Mouse (Mus musculus) intestine, embryonic 15.5 days (tissue): Measurements from ENCODE around the gene Olfr78. TPM values are rescaled to one million over a fixed set of nuclear protein-coding genes. Genes with fewer than 3 reads are reported as not detected.

Source experiments
- polyA plus RNA-seq: library from polyadenylated mRNA; unstranded; fragments of >200 nt; fragmentation: Nextera tagmentation; extraction: Ambion mirVana; gene quantifications from 2 replicates; pipeline ENCODE4 v1.2.1, GENCODE M21; 2015

The Olfr78 gene
- polyA plus RNA-seq, 1 experiment from 2014 or later: 0.55 TPM

Other genes starting within 250 kb of the Olfr78 start
- not detected in 2 replicates for gene Olfr547, start 224.7 kb downstream of the Olfr78 start, polyA plus RNA-seq
- not detected in 2 replicates for gene Olfr548-ps1, start 218.6 kb downstream of the Olfr78 start, polyA plus RNA-seq
- gene Olfr549, start 209.6 kb downstream of the Olfr78 start, polyA plus RNA-seq: not detected in 2 replicates
- 0.56 and 1.2 TPM in 2 replicates for gene Trim21, start 194.0 kb downstream of the Olfr78 start, polyA plus RNA-seq
- not detected in 2 replicates for gene Olfr550, start 188.0 kb downstream of the Olfr78 start, polyA plus RNA-seq
- not detected in 2 replicates for gene Olfr551, start 167.6 kb downstream of the Olfr78 start, polyA plus RNA-seq
- gene Olfr552, start 161.7 kb downstream of the Olfr78 start, polyA plus RNA-seq: not detected in 2 replicates
- not detected in 2 replicates for gene Olfr553, start 141.3 kb downstream of the Olfr78 start, polyA plus RNA-seq
- not detected in 2 replicates for gene Olfr554, start 121.0 kb downstream of the Olfr78 start, polyA plus RNA-seq
- gene Olfr555, start 100.6 kb downstream of the Olfr78 start, polyA plus RNA-seq: not detected in 2 replicates
- not detected in 2 replicates for gene Olfr556, start 94.6 kb downstream of the Olfr78 start, polyA plus RNA-seq
- 11.0 and 11.6 TPM in 2 replicates for gene Trim68, start 72.1 kb downstream of the Olfr78 start, polyA plus RNA-seq
- not detected in 2 replicates for gene Olfr557, start 63.6 kb downstream of the Olfr78 start, polyA plus RNA-seq
- 0.20 and 0.28 TPM in 2 replicates for gene Olfr558, start 57.3 kb downstream of the Olfr78 start, polyA plus RNA-seq
- gene Olfr33, start 40.4 kb downstream of the Olfr78 start, polyA plus RNA-seq: not detected in 2 replicates
- gene Olfr559, start 32.0 kb downstream of the Olfr78 start, polyA plus RNA-seq: not detected in 2 replicates
- not detected in 2 replicates for gene Olfr560, start 105 bp downstream of the Olfr78 start, polyA plus RNA-seq
- gene Olfr561, start 11.8 kb upstream of the Olfr78 start, polyA plus RNA-seq: not detected in 2 replicates
- gene Olfr564, start 44.0 kb upstream of the Olfr78 start, polyA plus RNA-seq: not detected in 2 replicates
- gene Olfr566, start 99.3 kb upstream of the Olfr78 start, polyA plus RNA-seq: not detected in 2 replicates
- not detected in 2 replicates for gene Olfr568, start 117.7 kb upstream of the Olfr78 start, polyA plus RNA-seq
- gene Olfr569, start 131.4 kb upstream of the Olfr78 start, polyA plus RNA-seq: not detected in 2 replicates
- not detected in 2 replicates for gene Olfr570, start 135.1 kb upstream of the Olfr78 start, polyA plus RNA-seq
- gene Olfr571, start 158.1 kb upstream of the Olfr78 start, polyA plus RNA-seq: not detected in 2 replicates
- not detected in 2 replicates for gene Olfr572, start 164.9 kb upstream of the Olfr78 start, polyA plus RNA-seq
- gene Olfr573-ps1, start 183.1 kb upstream of the Olfr78 start, polyA plus RNA-seq: not detected in 2 replicates
- gene Olfr574, start 189.0 kb upstream of the Olfr78 start, polyA plus RNA-seq: not detected in 2 replicates
- gene Olfr575, start 199.3 kb upstream of the Olfr78 start, polyA plus RNA-seq: not detected in 2 replicates
- not detected in 2 replicates for gene Olfr576, start 203.2 kb upstream of the Olfr78 start, polyA plus RNA-seq
- not detected in 2 replicates for gene Olfr577, start 216.5 kb upstream of the Olfr78 start, polyA plus RNA-seq
- not detected in 2 replicates for gene Olfr578, start 229.9 kb upstream of the Olfr78 start, polyA plus RNA-seq